Mouse (Mus musculus) spleen, adult 2 months (tissue): Measurements from ENCODE around the gene Atp6v1e2. TPM values are rescaled to one million over a fixed set of nuclear protein-coding genes. Genes with fewer than 3 reads are reported as not detected.

ENCODE experiments used
- DNase-seq, 2 experiments: peaks; one replicate each; pipeline versions ENCODE4 v3.0.0 to v3.0.0-alpha.2; 2012 to 2021; ENCODE audit warnings: low spot score in 2 of 2, low read depth in 1 of 2
- H3K27ac ChIP-seq: fragments of 200-500 bp; 2 replicates; pipeline ENCODE4 v1.5.1; 2012; ENCODE audit warnings: low read length, inconsistent platforms; ENCODE audit not compliant: insufficient read depth
- H3K27me3 ChIP-seq: fragments of 200-500 bp; 2 replicates; pipeline ENCODE4 v1.6.1; 2012; ENCODE audit warnings: mild to moderate bottlenecking, moderate library complexity, low read length, inconsistent platforms; ENCODE audit not compliant: control insufficient read depth, insufficient read depth
- H3K36me3 ChIP-seq: fragments of 200-500 bp; 2 replicates; pipeline ENCODE4 v1.6.1; 2012; ENCODE audit warnings: mild to moderate bottlenecking, low read length, inconsistent platforms; ENCODE audit not compliant: control insufficient read depth, insufficient read depth
- H3K4me1 ChIP-seq: fragments of 200-500 bp; 2 replicates; pipeline ENCODE4 v1.6.1; 2011; ENCODE audit warnings: inconsistent platforms; ENCODE audit not compliant: control insufficient read depth, insufficient read depth, insufficient read length
- H3K4me3 ChIP-seq: fragments of 200-500 bp; 2 replicates; pipeline ENCODE4 v1.5.1; 2011; ENCODE audit warnings: mild to moderate bottlenecking, inconsistent platforms; ENCODE audit not compliant: insufficient read depth, insufficient read length; ENCODE audit errors: extremely low read depth
- CTCF ChIP-seq: fragments of 200-500 bp; IDR thresholded peaks from 2 replicates; pipeline ENCODE4 v1.5.1; 2011; ENCODE audit warnings: mild to moderate bottlenecking, inconsistent platforms; ENCODE audit not compliant: insufficient read depth, insufficient read length, insufficient replicate concordance; ENCODE audit errors: extremely low read depth
- POLR2A ChIP-seq: fragments of 200-500 bp; IDR thresholded peaks from 2 replicates; pipeline ENCODE4 v1.6.1; 2011; ENCODE audit warnings: low read depth, low read length, inconsistent platforms
- WGBS: fragments of 180-500 bp; shearing (Covaris S2); methylation state at CpG from one replicate; pipeline ENCODE4 v1.1.7; 2018; 5-methylcytosine and 5-hydroxymethylcytosine counted together
- polyA plus RNA-seq: library from polyadenylated mRNA; depleted of rRNA; stranded (reverse); fragments of >200 nt; gene quantifications from 2 replicates; pipeline ENCODE4 v1.2.3, GENCODE M21; 2012

The Atp6v1e2 gene
- polyA plus RNA-seq, 1 experiment = not detected

DNA sequence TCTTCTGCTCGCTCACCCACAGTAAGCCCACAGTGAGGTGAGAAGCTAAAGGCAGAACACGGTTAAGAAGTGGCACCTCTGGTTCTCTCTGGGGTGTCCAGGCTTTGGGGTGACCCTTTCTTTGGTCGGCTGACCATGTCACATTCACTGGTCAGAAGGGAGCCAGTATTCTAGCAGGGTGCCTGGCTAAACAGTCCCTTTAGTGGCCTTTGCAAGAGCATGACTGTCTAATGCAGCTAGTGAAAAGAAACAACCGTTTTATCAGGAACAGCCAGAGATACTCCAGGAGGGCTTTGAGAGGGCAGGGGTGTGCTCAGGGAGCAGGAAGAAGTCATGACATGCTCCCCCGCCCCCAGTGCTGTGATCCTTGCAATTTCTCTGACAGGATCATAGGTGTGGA lies 36.4 kb downstream of the Atp6v1e2 start:
- no peak overlapping the region for H3K27ac ChIP-seq
- no peaks in the 10 kb centered on the region for H3K4me1 ChIP-seq
- WGBS = 81% methylated on average over 5 of the region's 5 CpGs
- H3K27me3 ChIP-seq = no peaks in the 10 kb centered on the region
- DNase-seq = no peak
- no peak for TF ChIP-seq CTCF
- no peak for TF ChIP-seq POLR2A
- H3K4me3 ChIP-seq = no peak overlapping the region
- no peaks in the 10 kb centered on the region for H3K36me3 ChIP-seq

- H3K36me3 ChIP-seq = no peaks in the 10 kb centered on the region
These were observed 37.8 kb downstream of the Atp6v1e2 start for GRCm38 (mm10) chr17:86909733-86910495.

GRCm38 (mm10) chr17:86908316-86908715 lies 39.4 kb downstream of the Atp6v1e2 start:
- no peak overlapping the region for H3K4me3 ChIP-seq
- 94% methylated on average over 8 of the region's 8 CpGs for WGBS
- H3K36me3 ChIP-seq = no peaks in the 10 kb centered on the region
- no peak overlapping the region for H3K27ac ChIP-seq
- H3K27me3 ChIP-seq = no peaks in the 10 kb centered on the region
- no peak for TF ChIP-seq POLR2A
- TF ChIP-seq CTCF = no peak
- H3K4me1 ChIP-seq = peaks cover 2% of the 10 kb centered on the region; the same call in 1 of the 2 replicates
- DNase-seq = no peak

More at GRCm38 (mm10) chr17:86909733-86910495, 37.8 kb downstream of the Atp6v1e2 start:
- no peak for DNase-seq
- no peak for TF ChIP-seq CTCF
- TF ChIP-seq POLR2A = no peak
- H3K4me1 ChIP-seq = no peaks in the 10 kb centered on the region
- H3K4me3 ChIP-seq = no peak overlapping the region
- 76% methylated on average over 14 of the region's 14 CpGs for WGBS
- no peaks in the 10 kb centered on the region for H3K27me3 ChIP-seq
- no peak overlapping the region for H3K27ac ChIP-seq

- H3K27me3 ChIP-seq = no peaks in the 10 kb centered on the region
- 91% methylated on average over 3 of the region's 3 CpGs for WGBS
These were observed 40.6 kb downstream of the Atp6v1e2 start for GRCm38 (mm10) chr17:86907092-86907491.

DNA sequence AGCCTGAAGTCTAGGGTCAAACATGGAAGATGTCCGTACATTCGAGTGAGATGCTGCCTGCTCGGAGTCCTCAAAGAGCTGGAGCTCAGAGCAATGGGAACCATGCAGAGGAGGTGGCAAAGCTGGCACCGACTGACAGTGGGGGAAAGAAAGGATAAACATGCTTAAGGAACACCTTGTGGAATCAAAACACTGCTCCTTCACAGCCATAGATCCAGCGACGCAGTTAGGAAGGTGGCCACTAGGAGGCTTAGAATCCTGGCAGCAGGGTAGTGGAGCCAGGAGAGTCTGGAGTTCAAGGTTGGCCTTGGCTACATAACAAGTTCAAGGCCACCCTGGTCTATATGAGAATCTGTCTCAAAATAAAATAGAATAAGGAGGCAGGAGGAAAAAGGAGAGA lies 41.1 kb downstream of the Atp6v1e2 start:
- Histone ChIP-seq H3K4me3 (no peak overlapping the region), H3K27ac (no peak overlapping the region), H3K36me3 (no peaks in the 10 kb centered on the region), H3K27me3 (no peaks in the 10 kb centered on the region), H3K4me1 (peaks cover 2% of the 10 kb centered on the region; the same call in 1 of the 2 replicates)
- 34% methylated on average over 6 of the region's 6 CpGs for WGBS
- no peak for TF ChIP-seq POLR2A
- TF ChIP-seq CTCF = no peak
- no peak for DNase-seq

More at GRCm38 (mm10) chr17:86907092-86907491, 40.6 kb downstream of the Atp6v1e2 start:
- no peak for DNase-seq
- no peak overlapping the region for H3K27ac ChIP-seq
- H3K4me1 ChIP-seq = peaks cover 2% of the 10 kb centered on the region; the same call in 1 of the 2 replicates
- no peaks in the 10 kb centered on the region for H3K36me3 ChIP-seq
- TF ChIP-seq POLR2A (no peak), CTCF (no peak)
- no peak overlapping the region for H3K4me3 ChIP-seq

DNA sequence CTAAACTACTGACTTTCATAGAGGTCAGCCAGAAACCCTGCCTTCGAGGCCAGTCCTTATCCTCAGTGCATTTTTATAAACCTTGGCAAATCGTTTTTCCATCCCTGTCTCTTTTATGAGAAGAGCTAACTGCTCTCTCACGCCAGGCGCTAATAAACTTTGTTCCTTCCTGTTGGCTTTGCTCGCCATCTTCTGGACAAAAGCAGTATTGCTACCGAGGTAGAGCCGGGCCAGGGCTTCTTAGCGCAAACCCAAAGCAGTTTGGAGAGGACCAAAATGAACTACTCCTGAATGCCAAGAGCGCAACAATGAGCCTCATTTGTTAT lies 41.6 kb downstream of the Atp6v1e2 start:
- H3K4me3 ChIP-seq = no peak overlapping the region
- TF ChIP-seq CTCF (peak; percentile 78; the same call in 1 of the 2 replicates), POLR2A (no peak)
- H3K4me1 ChIP-seq = peaks cover 2% of the 10 kb centered on the region; the same call in 1 of the 2 replicates
- 5% methylated on average over 9 of the region's 9 CpGs for WGBS
- H3K27ac ChIP-seq = no peak overlapping the region
- H3K36me3 ChIP-seq = no peaks in the 10 kb centered on the region
- no peaks in the 10 kb centered on the region for H3K27me3 ChIP-seq
- peak; percentile 31 to 67 for DNase-seq
